Mouse (Mus musculus) spleen, adult 2 months (tissue): Measurements from ENCODE around the gene Pxt1.
"Not testable (repeated sequence)": the region's sequence is repeated elsewhere in the genome, so short reads cannot be mapped to it uniquely, and the experiment has no call there.

ENCODE experiments used
- CTCF ChIP-seq: fragments of 200-500 bp; IDR thresholded peaks from 2 replicates; pipeline ENCODE4 v1.5.1; 2011; ENCODE audit warnings: mild to moderate bottlenecking, inconsistent platforms; ENCODE audit not compliant: insufficient read depth, insufficient read length, insufficient replicate concordance; ENCODE audit errors: extremely low read depth
- POLR2A ChIP-seq: fragments of 200-500 bp; IDR thresholded peaks from 2 replicates; pipeline ENCODE4 v1.6.1; 2011; ENCODE audit warnings: low read depth, low read length, inconsistent platforms

GRCm38 (mm10) chr17:28993004-28993403 lies 49.4 kb upstream of the Pxt1 start:
- TF ChIP-seq CTCF, POLR2A: not testable (repeated sequence)
